Mouse (Mus musculus) gastrocnemius, postnatal 25 days (tissue): ENCODE results near the gene Gal3st2b. TPM values are rescaled to one million over a fixed set of nuclear protein-coding genes. Genes with fewer than 3 reads are reported as not detected.
"Not testable (repeated sequence)": the region's sequence is repeated elsewhere in the genome, so short reads cannot be mapped to it uniquely, and the experiment has no call there.

ENCODE experiments used
- DNase-seq: peaks from one replicate; pipeline ENCODE4 v3.0.0; 2022
- total RNA-seq, 2 experiments: library from RNA; stranded (reverse); gene quantifications; 1 replicate in 1 of 2; 2 replicates in 1 of 2; pipeline ENCODE4 v1.2.3; 2021

Gal3st2b gene
- total RNA-seq, 2 experiments from 2014 or later = not detected

DNA sequence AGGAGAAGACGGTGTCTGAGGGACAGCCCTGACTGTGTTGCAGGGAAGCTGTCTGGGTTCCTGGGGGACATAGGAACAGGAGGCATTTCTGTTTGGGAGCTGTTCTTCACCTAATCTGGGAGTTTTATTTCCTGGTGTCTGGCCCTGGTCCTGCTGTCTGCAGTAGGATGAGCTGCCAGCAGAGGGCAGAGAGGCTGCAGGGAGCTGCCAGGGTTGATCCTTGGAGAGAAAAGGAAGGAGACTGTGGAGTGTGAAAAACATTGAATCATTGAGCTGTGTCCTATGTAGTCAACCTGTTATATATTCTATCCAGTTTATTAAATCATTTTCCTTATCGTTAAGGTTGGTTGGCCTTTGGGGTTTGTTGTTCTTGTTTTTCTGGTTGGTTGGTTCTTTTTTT lies 62.8 kb downstream of the Gal3st2b start:
- not testable (repeated sequence) for DNase-seq

DNA sequence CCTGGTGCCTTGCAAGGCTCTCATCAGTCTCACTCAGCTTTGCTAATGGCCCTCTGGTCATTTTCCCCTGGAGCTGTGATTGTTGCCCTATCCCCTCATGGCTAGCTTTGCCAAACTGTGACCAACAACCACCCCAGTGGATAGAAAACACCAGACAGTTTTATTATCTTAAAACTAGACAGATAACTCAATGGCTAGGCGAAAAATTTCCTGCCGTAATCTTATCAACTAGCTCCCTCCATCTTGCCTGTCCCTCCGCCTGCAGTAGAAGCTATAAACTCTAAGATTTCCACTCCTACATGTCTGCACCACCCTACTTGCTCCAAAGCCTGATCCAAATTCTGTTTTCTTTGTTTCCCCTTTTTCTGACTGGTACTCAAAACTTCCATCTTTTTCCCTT lies 68.1 kb downstream of the Gal3st2b start:
- DNase-seq = no peak

DNA sequence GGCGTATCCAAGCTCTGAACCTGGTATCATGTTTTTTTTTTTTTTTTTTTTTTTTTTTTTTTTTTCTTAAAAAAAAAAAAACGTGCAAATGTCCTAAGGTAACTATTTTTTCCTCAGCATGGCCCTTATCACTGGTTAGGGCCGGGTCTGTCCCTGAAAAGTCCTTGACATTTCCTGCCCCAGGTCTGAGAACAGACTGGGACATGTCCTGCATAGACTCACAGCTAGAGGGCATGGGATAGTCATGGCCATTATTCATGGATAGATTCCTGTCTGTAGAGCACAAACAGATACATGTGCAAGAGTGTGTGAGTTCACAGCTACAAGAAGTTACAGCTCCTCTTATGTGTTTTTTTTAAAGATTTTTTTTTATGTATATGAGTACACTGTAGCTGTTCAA lies 70.7 kb downstream of the Gal3st2b start:
- DNase-seq = no peak

GRCm38 (mm10) chr1:93990209-93990608 lies 72.1 kb downstream of the Gal3st2b start, which contains the start of gene Gal3st2c:
Gene Gal3st2c (plus strand): TSS chr1:93990509.
- DNase-seq = not testable (repeated sequence)

GRCm38 (mm10) chr1:93991068-93991467 lies 73.0 kb downstream of the Gal3st2b start:
- DNase-seq = not testable (repeated sequence)

DNA sequence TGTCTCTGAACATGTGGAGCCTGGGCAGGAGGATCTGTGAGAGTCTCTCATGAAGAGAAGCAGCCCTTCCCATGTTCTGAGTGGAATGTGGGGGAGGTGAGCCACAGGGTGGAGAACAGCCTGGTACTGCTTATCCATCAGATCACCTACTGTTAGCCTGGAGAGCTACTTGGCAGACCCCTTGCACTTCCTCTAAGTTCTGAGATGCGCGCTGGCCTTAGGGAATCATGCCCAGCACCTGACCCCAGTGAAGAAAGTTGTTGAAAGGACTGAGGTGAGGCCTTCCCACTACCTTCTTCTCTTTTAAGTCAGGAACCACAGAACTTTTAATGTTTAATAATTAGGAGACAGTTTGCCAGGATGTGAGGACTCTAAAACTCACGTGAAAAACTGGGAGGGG lies 73.4 kb downstream of the Gal3st2b start:
- not testable (repeated sequence) for DNase-seq

Other genes with a start within 250 kb of the Gal3st2b start
- 1 to 10 TPM in 1 of 2 experiments, under 1 TPM in 1; 0.90 to 1.5 TPM for gene Bok, start 232.7 kb upstream of the Gal3st2b start, total RNA-seq
- gene Atg4b, start 166.8 kb upstream of the Gal3st2b start, total RNA-seq = 10 to 100 TPM; 24.4 to 26.3 TPM
- gene Thap4, start 163.4 kb upstream of the Gal3st2b start, total RNA-seq = 10 to 100 TPM; 61.0 to 63.9 TPM
- gene Dtymk, start 116.4 kb upstream of the Gal3st2b start, total RNA-seq = 10 to 100 TPM; 15.7 to 16.4 TPM
- gene Ing5, start 114.3 kb upstream of the Gal3st2b start, total RNA-seq = 1 to 10 TPM; 3.1 TPM
- 10 to 100 TPM; 18.4 to 23.1 TPM for gene D2hgdh, start 93.4 kb upstream of the Gal3st2b start, total RNA-seq
- gene Gal3st2, start 57.0 kb upstream of the Gal3st2b start, total RNA-seq = not detected
- under 1 TPM in 1 of 2 experiments, not detected in 1; 0.05 TPM for gene Gal3st2c, start 72.2 kb downstream of the Gal3st2b start, total RNA-seq
- gene Neu4, start 102.1 kb downstream of the Gal3st2b start, total RNA-seq = not detected
- under 1 TPM in 1 of 2 experiments, not detected in 1; 0.13 TPM for gene Pdcd1, start 134.2 kb downstream of the Gal3st2b start, total RNA-seq